Mouse (Mus musculus): Measurements from ENCODE around the gene Lce1l.

DNA sequence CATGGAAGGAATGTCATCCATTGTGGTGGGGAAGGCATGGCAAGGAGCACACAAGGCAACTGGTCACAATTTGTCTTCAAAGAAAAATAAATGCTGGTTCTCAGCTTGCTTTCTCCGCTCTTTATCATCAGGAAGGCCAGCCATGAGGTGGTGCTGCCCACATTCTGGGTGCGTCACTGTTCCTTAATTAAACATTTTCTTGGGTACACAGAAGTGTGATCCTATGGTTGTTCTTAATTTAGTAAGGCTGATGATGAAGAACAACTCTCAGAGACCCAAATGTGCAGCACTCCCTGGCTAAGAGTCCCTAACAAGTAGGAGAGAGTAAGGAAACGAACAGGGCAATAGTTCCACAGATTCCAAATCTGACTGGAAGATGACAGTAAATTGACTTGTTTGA is 23.1 kb upstream of the Lce1l start:
- TF ChIP-seq ZMIZ1 (IDR thresholded peaks at IDR 0.05; ENCODE audit: low read depth, low read length) = no peak
- no peak for TF ChIP-seq EP300 (IDR thresholded peaks at IDR 0.05; ENCODE audit: low read length)
- no peak for TF ChIP-seq ELF1 (IDR thresholded peaks at IDR 0.05; ENCODE audit: low read depth, low read length)
- no peak for TF ChIP-seq POLR2A (IDR thresholded peaks at IDR 0.05; ENCODE audit: low read depth, low read length)
- no peak for TF ChIP-seq KAT2A (IDR thresholded peaks at IDR 0.05; ENCODE audit: insufficient replicate concordance, low read length)
- no peak for TF ChIP-seq HCFC1 (IDR thresholded peaks at IDR 0.05; ENCODE audit: low read depth, low read length)
- TF ChIP-seq CTCF (conservative IDR thresholded peaks at IDR 0.05 in 1 of 2, IDR thresholded peaks at IDR 0.05 in 1 of 2; ENCODE audit: low read depth in 2 of 2, low read length in 2 of 2) = no peak
